Mouse (Mus musculus): ENCODE data around the gene Osbpl8. TPM values are rescaled to one million over a fixed set of nuclear protein-coding genes. Genes with fewer than 3 reads are reported as not detected.
"Not testable (repeated sequence)": the region's sequence is repeated elsewhere in the genome, so short reads cannot be mapped to it uniquely, and the experiment has no call there.

Osbpl8 gene
- total RNA-seq, 4 experiments from 2014 or later = 58.5 to 65.7 (median 62.7) TPM

- DNase-seq (ENCODE audit: low spot score in 2 of 2) = no peak
Observed at GRCm38 (mm10) chr10:111183634-111184270, 19.2 kb downstream of the Osbpl8 start.

GRCm38 (mm10) chr10:111185574-111186269 is 21.2 kb downstream of the Osbpl8 start:
- DNase-seq (ENCODE audit: low spot score in 2 of 2) = no peak

- DNase-seq (ENCODE audit: low spot score in 2 of 2) = no peak
Observed at GRCm38 (mm10) chr10:111189022-111189555, 24.5 kb downstream of the Osbpl8 start.

GRCm38 (mm10) chr10:111190110-111190795 is 25.7 kb downstream of the Osbpl8 start:
- DNase-seq (ENCODE audit: low spot score in 2 of 2) = peak; percentile 39 to 47

- DNase-seq (ENCODE audit: low spot score in 2 of 2) = no peak
Observed at GRCm38 (mm10) chr10:111193536-111193935, 29.0 kb downstream of the Osbpl8 start.

GRCm38 (mm10) chr10:111196191-111196590 is 31.6 kb downstream of the Osbpl8 start:
- no peak for DNase-seq (ENCODE audit: low spot score in 2 of 2)

- DNase-seq (ENCODE audit: low spot score in 2 of 2) = not testable (repeated sequence)
Observed at GRCm38 (mm10) chr10:111198705-111199104, 34.2 kb downstream of the Osbpl8 start.

GRCm38 (mm10) chr10:111201120-111201519 is 36.6 kb downstream of the Osbpl8 start:
- no peak for DNase-seq (ENCODE audit: low spot score in 2 of 2)

GRCm38 (mm10) chr10:111201666-111202065 is 37.1 kb downstream of the Osbpl8 start:
- no peak for DNase-seq (ENCODE audit: low spot score in 2 of 2)

GRCm38 (mm10) chr10:111204089-111204488 is 39.5 kb downstream of the Osbpl8 start:
- no peak for DNase-seq (ENCODE audit: low spot score in 2 of 2)

- DNase-seq (ENCODE audit: low spot score in 2 of 2) = no peak
Observed at GRCm38 (mm10) chr10:111205421-111205820, 40.9 kb downstream of the Osbpl8 start.

GRCm38 (mm10) chr10:111207386-111207785 is 42.8 kb downstream of the Osbpl8 start:
- no peak for DNase-seq (ENCODE audit: low spot score in 2 of 2)

GRCm38 (mm10) chr10:111214084-111214483 is 49.5 kb downstream of the Osbpl8 start:
- no peak for DNase-seq (ENCODE audit: low spot score in 2 of 2)

GRCm38 (mm10) chr10:111214696-111215095 is 50.1 kb downstream of the Osbpl8 start:
- DNase-seq (ENCODE audit: low spot score in 2 of 2) = no peak

GRCm38 (mm10) chr10:111215572-111215971 is 51.0 kb downstream of the Osbpl8 start:
- no peak for DNase-seq (ENCODE audit: low spot score in 2 of 2)

- no peak for DNase-seq (ENCODE audit: low spot score in 2 of 2)
Observed at GRCm38 (mm10) chr10:111216111-111216510, 51.6 kb downstream of the Osbpl8 start.

GRCm38 (mm10) chr10:111222535-111222934 is 58.0 kb downstream of the Osbpl8 start:
- DNase-seq (ENCODE audit: low spot score in 2 of 2) = no peak

GRCm38 (mm10) chr10:111223218-111223830 is 58.8 kb downstream of the Osbpl8 start:
- no peak for DNase-seq (ENCODE audit: low spot score in 2 of 2)

- DNase-seq (ENCODE audit: low spot score in 2 of 2) = no peak
Observed at GRCm38 (mm10) chr10:111224696-111225095, 60.1 kb downstream of the Osbpl8 start.

- peak; percentile 77 to 93 for DNase-seq (ENCODE audit: low spot score in 2 of 2)
Observed at GRCm38 (mm10) chr10:111226508-111226907, 62.0 kb downstream of the Osbpl8 start.

GRCm38 (mm10) chr10:111232237-111232636 is 67.7 kb downstream of the Osbpl8 start:
- not testable (repeated sequence) for DNase-seq (ENCODE audit: low spot score in 2 of 2)
